Mouse (Mus musculus): ENCODE measurements around the gene Elovl5. TPM values are rescaled to one million over a fixed set of nuclear protein-coding genes. Genes with fewer than 3 reads are reported as not detected.

Gene Elovl5
- total RNA-seq, 2 experiments from 2014 or later = 62.2 to 68.7 TPM

DNA sequence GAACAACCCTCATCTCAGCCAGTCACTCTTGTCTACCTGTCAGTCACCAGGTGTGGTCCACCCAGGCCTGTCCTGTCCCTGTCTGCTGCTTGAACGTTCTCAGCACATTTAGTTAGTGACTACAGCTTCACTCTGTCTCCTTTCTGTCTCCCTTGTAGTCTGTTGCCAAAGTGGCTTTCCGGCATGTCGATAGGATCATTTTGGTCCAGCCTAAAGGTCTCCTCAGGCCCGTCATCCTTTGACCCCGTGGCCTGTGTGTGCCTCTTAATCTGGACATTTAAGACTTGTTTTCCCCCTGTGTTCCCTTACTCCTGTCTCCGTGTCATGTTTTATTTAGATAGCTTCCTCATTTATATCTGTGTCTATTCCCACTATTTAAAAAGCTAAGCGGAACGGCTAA, 9.0 kb downstream of the Elovl5 start:
- intact Hi-C loops (cut with DNase I) = no loop called here
- DNase-seq (ENCODE audit: low spot score in 2 of 2) = no peak

DNA sequence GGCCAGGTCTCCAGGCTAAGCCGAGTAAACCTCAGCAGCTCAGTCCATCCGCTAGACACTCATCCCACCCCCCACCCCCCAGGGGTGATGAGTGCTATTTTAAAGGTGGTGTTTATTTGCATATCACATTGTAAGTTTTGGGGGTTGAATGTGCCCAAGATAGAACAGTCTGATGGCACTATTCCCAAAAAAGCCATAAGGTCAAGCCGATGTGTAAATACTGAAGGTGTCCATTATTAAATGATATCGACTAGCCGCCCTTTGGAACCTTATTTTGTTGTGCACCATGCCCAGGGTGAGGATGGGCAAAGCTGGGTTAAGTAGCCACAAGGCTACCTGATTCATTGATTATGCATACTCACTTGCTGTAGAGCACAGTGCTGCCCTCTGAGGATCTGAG, 9.7 kb downstream of the Elovl5 start:
- intact Hi-C loops (cut with DNase I) = no loop called here
- no peak for DNase-seq (ENCODE audit: low spot score in 2 of 2)

- DNase-seq (ENCODE audit: low spot score in 2 of 2) = no peak
- intact Hi-C loops (cut with DNase I) = no loop called here
These were observed 10.3 kb downstream of the Elovl5 start for GRCm38 (mm10) chr9:77927431-77927830.

GRCm38 (mm10) chr9:77928769-77929168, 11.6 kb downstream of the Elovl5 start:
- intact Hi-C loops (cut with DNase I) = no loop called here
- no peak for DNase-seq (ENCODE audit: low spot score in 2 of 2)

DNA sequence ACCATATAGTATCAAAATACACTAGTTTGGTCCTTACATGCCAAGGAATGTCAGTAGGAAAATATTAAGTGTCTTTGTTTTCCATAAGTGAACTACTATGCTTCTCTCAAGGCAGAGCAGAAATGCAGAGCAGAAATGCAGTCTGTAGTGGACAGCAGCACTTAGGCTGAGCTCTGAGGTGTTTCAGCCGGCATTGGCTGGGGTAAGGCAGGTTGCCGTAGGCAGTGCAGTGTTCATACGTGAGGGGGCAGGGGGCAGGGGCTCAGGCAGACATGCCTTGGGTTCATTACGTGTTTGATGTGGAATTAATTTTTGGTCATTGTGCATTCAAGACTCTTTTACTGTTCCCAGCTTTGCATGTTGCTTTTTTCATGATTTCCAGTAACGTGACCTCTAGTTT, 12.1 kb downstream of the Elovl5 start:
- intact Hi-C loops (cut with DNase I) = no loop called here

DNA sequence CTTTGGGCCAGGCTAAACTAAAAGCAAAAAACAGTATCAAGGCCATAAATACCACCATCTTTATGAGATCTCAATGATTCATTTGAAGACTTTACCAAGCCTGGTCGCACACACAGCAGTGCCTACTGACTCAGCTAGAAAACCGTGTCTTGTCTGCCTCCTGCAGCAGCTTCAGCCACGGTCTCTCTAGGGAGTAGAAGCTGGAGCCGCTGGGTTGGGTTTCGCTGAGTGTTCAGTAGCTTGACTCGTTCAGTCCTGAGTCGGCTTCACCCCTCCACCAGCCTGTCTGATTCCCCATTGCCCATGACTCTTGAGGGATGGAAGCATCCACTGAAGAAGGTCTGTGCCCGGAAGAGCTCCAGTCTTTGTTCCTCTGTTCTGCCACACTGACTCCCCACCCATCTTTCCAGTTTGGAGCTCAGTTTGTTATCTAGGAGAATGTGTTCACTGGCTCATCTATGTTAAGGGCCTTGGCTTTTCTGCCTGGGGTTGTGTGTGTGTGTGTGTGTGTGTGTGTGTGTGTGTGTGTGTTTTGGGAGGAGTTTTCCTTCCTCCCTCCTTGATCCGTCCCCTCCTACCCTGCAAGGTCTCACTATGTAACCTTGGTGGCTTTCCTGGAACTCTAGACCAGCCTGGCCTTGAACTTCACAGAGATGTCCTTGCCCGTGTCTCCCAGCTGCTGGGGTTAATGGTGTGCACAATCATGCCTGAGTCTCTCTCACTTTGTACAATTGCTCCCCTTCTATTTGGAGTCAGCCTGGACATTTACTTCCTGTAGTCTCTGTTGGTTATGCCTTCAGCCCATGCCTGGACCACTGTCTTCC, 13.1 kb downstream of the Elovl5 start:
- no peak for DNase-seq (ENCODE audit: low spot score in 2 of 2)
- intact Hi-C loops (cut with DNase I) = no loop called here

More for the DNA sequence above, 12.1 kb downstream of the Elovl5 start:
- no peak for DNase-seq (ENCODE audit: low spot score in 2 of 2)

- no peak for DNase-seq (ENCODE audit: low spot score in 2 of 2)
- intact Hi-C loops (cut with DNase I) = no loop called here
These were observed 13.7 kb downstream of the Elovl5 start for GRCm38 (mm10) chr9:77930860-77931184.

DNA sequence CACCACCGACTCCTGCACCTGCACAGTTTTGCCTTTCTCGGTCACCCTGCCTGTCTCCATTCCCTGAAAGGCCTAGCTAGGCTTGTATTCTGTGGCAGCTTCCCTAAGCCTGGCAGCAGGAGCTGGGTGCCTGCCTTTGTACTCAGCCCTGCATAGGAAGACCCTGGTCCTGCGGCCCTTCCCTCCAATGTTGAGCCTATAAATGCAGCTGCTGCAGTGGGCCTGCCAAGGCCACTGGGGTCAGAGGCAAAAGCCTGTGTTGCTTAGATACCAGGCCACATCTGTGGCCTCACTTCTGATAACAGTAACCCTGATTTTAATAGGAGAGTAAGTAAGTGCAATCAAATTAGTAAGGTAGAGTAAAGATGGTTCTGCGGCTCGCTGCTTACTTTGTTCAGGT, 14.6 kb downstream of the Elovl5 start:
- intact Hi-C loops (cut with DNase I) = no loop called here
- no peak for DNase-seq (ENCODE audit: low spot score in 2 of 2)

DNA sequence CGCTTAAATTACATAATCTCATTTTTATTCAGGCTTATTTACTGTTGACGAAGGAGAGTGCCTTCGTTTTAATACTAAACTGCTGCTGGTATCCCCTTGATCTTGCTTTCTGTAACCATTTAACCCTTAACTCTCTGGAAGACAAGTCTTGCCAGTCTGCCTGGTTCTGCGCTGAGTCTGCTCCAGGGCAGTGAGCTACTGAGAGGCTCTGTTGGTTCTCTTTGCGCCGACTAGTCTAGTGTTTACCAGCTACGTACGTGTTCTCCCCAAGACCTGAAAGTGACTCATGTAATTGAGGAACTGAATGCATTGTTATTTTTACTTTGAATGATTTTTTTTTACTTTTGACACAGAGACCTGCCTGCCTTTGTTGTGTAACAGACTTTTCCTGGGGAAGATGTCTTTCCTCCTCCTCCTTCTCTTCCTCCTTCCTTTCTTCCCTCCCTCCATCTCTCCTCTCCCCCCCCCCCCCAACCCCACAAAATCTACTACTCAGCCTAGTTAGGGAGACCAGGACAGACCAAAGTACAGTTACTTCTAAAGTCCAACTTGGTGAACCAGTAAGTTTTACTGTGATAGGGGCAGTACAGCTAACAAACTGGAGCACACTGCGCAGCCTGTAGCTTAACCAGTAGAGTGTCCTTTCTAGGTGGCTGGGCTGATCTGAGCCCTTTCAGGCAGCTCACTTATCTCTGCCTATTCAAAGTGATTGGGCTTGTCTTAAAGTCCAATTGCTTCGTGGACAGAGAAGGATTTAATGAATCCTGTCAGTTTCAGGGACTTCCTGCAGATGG, 18.9 kb downstream of the Elovl5 start:
- no peak for DNase-seq (ENCODE audit: low spot score in 2 of 2)
- intact Hi-C loops (cut with DNase I) = no loop called here

- DNase-seq (ENCODE audit: low spot score in 2 of 2) = no peak
- intact Hi-C loops (cut with DNase I) = no loop called here
These were observed 20.7 kb downstream of the Elovl5 start for GRCm38 (mm10) chr9:77937875-77938274.

- DNase-seq (ENCODE audit: low spot score in 2 of 2) = peak; percentile 13 to 18
- intact Hi-C loops (cut with DNase I) = no loop called here
These were observed 21.8 kb downstream of the Elovl5 start for GRCm38 (mm10) chr9:77938761-77939553.

GRCm38 (mm10) chr9:77939554-77939920, 22.4 kb downstream of the Elovl5 start:
- intact Hi-C loops (cut with DNase I) = no loop called here
- DNase-seq (ENCODE audit: low spot score in 2 of 2) = no peak

DNA sequence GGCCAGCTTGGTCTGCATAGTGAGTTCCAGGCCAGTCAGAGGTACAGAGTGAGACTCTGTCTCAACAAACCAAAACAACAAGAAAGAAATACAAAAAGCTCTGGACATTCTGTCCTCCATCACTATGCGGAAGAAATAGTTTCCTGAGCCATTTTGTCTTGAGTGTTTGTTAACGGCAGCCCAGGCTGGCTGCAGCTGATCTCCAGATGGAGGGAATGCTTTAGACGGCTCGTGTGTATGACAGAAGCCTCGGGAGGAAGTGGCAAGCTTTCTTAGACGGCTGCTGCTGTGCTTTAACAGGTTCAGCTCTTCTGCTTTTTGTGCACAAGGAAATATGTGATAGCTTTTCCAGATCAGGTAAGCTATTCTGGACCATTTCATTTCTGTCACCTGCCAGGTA, 23.9 kb downstream of the Elovl5 start:
- DNase-seq (ENCODE audit: low spot score in 2 of 2) = no peak
- intact Hi-C loops (cut with DNase I) = no loop called here

DNA sequence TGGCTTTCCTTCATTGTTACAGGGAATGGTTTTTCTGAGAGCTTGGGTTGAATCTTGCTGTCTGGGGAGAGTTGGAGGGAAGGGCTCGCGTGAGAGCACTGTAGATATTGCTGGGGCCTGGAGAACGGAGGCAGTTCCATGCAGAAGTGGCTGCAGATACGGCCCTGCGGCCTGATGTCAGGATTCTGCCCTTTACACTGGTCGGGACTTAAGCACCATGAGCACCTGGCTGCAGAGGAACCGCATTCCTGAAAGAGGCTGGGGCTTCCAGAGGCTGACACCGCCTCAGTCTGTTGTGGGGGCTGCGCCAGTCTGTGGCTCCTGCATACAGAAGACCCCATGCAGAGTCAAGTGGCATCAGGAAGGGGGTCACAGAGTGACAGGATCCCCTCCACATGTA, 24.7 kb downstream of the Elovl5 start:
- intact Hi-C loops (cut with DNase I) = no loop called here
- no peak for DNase-seq (ENCODE audit: low spot score in 2 of 2)

- no peak for DNase-seq (ENCODE audit: low spot score in 2 of 2)
- intact Hi-C loops (cut with DNase I) = no loop called here
These were observed 25.2 kb downstream of the Elovl5 start for GRCm38 (mm10) chr9:77942411-77942810.

- no peak for DNase-seq (ENCODE audit: low spot score in 2 of 2)
These were observed 26.2 kb downstream of the Elovl5 start for GRCm38 (mm10) chr9:77943316-77943715.

GRCm38 (mm10) chr9:77944195-77944594, 27.0 kb downstream of the Elovl5 start:
- DNase-seq (ENCODE audit: low spot score in 2 of 2) = no peak
- intact Hi-C loops (cut with DNase I) = no loop called here

More at GRCm38 (mm10) chr9:77943316-77943715, 26.2 kb downstream of the Elovl5 start:
- intact Hi-C loops (cut with DNase I) = no loop called here

- no peak for DNase-seq (ENCODE audit: low spot score in 2 of 2)
- intact Hi-C loops (cut with DNase I) = no loop called here
These were observed 28.9 kb downstream of the Elovl5 start for GRCm38 (mm10) chr9:77945792-77946666.

DNA sequence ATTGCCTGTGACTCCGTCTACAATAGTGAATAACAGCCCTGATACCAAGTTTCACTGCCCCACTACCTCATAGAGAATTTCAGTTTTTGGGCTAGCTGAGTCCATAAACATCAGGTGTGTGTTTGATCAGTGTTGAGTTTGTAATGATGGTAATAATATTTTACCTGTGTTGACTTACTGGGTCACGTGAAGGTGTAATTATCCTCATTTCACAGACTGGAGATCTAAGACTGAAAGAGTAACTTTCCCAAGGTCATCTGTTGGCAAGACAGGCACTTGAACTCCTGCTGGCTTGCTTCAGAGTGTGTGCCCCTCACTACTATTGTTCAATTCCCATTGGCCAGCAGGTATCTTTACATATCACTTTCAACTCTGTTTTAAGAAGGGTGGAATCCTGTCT, 31.1 kb downstream of the Elovl5 start:
- no peak for DNase-seq (ENCODE audit: low spot score in 2 of 2)
- intact Hi-C loops (cut with DNase I) = no loop called here

Measured in left cerebral cortex, postnatal 36 days (tissue).